Mouse (Mus musculus): Measurements from ENCODE around the gene Gm28038.
A peak's percentile ranks its signal among the peaks of the same experiment; 100 is the strongest.

Gm28038 gene

DNA sequence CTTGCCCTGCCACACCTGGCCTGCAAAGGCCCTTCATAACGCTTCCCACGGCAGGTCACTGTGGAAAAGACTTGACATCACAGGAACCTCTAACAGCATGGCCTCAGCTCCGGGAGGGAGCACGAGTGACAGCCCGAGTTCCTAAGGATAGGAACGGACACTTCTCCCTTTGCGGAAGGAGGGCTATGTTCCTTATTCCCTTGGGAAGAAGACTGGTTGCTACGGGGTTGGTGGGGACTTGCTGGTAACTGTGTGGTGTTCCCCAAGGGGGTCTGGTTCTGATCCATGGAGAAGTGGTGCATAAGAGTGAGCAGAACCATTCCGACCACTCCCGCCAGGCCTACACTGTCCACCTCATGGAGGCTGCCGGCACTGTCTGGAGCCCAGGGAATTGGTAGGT lies at the start of gene Gm28038:
TSS of gene Gm28038 (plus strand) at position 301 of the 400 bp plus-strand sequence.
- no peak for DNase-seq

DNA sequence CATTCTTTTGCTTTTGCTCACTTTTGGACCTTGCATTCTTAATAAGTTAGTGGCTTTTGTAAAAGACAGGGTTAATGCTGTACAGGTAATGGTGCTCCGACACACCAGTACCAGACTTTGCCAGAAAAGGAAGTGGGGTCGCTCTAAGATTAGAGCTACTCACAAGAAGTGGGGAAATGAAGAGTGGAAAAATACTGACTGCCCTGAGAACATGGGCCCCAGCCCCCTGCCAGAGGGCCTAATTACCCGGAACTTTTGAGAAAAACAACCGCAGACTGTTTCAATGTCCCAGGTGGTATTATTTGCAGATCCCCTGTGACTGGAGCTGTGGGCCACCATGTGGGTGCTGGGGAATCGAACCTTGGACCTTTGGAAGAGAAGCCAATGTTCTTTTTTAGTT lies 45.2 kb upstream of the Gm28038 start:
- DNase-seq = no peak

DNA sequence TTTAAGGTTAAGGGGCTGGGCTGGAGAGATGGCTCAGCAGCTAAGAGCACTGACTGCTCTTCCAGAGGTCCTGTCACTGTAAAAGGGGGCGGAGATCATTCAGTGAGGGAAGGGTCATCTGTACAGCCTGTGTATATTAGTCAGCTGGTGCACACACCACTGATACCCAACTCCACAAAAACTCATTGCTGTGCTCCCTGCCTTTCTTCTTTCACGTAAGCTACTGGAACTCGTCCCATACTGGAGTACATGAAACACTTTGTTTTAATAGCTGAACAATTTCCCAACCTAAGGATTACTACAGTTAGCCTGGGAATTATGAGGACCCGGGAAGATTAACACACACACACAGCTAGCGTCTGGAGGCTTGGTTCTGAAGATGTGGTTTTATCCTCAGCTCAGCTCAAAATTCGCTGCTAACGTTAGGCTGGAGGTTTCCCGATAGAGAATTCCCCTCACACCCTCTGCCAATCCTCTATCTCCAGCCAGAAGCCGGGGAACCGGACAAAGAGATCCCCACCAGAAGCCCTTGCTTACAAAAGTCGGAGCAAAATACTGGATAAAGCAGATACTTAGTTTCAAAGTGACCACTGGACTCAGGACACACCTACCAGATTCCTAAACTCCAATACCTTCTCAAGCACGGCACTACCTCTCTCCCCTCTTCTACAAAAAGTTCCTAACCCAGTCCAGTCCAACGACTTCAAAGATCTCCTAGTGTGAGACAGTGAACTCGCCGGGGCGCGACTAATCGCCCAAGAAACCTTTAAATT lies 44.2 kb upstream of the Gm28038 start:
- DNase-seq = no peak

DNA sequence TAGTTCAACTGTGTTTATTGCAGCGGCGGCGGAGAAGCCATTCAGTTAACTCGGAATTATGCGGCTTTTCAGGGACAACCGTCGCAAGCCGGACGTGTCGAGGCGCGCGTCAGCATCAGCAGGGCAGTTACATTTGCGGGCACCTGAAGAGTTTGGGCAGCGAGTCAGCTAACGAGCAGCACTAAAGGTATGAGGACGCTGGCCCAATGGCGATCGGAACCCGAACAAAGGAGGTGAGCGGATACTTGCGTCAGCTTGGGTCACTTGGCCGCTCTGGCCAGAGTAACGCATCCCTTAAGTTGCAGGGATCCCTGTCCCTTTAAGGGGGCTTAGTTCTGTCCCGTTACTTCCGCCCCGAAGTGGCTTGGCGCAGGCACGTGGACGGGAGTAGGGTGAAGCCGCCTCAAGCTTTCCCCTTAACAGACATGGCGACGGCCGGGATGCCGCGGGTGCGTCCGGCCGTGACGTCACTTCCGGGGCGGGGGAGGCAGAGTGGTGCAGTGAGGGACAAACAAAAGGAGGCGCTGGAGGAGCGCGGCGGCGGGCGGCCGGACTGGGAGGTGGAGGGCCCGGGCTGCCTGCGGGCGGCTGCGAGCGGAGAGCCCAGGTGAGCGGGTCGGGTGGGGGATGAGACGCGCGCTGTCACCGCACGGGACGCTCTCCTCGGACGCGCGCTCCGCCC lies 43.5 kb upstream of the Gm28038 start, which contains the start of gene Lrrc8a:
TSS of gene Lrrc8a (plus strand) at position 517 of the 682 bp plus-strand sequence.
- peak; percentile 100 for DNase-seq

DNA sequence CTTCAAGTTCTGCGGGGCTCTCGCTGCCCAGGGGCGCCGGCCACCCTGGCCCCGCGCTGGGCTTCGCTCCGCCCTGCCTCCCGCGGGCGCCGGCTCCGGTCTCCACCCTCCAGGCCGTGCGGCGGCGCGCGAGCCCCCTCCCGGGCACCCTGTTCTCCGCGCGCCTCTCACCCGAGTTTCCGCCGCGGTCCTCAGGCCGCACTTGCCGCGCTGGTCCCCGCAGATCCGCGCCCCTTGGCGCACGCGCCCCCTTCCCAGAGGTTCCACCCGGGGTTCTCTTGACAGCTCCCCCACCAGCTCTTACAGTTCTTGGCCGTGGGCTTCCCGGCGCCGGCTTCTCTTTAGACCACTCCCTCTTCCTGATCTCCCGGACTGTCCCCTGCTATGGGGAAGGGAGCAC lies 43.0 kb upstream of the Gm28038 start:
- DNase-seq = peak; percentile 70 to 73

DNA sequence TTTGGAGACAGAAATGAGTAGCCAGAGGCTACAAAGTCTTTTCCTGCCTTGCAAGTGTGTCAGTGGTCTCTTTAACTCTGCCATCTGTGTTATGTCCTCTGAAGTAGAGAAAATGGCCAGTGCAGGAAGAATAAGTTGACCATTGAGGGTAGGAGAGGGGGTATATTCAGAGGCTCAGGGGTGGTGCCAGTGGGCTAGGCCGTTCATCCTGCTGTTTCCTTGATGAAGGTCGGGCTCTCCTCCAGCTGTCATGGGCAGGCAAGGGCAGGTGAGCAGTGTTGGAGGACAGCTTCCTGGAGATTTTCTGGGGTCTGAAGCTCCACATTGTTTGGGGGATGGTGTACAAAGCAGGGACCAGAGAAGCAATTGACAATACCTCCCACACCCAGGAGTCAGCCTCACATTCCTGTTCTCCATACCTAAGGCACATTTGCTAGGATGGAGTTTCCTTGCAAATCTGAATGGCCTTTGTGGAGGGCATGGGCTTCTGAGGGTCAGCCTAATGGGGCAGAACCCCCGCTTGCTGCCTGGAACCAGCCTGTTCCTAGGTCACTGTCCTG lies 41.9 kb upstream of the Gm28038 start:
- DNase-seq = no peak

DNA sequence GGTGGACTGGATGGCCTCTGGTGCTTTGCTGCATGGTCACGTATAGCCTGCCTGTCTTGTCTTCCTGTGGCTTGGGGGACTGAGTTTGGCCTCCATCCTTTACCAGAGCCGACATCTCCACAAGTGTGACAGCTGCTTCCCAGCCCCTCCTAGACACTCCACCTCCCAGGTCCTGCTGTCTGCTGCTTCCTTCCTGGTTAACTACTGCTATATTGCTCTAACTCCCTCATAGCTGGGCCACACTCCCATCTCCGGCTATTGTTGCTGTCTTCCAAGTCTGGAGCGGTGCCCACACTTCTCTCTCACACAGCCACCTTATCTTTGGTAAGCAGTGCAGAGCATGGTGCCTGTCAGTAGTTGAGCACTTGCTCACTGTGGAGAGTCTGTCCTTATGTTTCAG lies 41.1 kb upstream of the Gm28038 start:
- no peak for DNase-seq

DNA sequence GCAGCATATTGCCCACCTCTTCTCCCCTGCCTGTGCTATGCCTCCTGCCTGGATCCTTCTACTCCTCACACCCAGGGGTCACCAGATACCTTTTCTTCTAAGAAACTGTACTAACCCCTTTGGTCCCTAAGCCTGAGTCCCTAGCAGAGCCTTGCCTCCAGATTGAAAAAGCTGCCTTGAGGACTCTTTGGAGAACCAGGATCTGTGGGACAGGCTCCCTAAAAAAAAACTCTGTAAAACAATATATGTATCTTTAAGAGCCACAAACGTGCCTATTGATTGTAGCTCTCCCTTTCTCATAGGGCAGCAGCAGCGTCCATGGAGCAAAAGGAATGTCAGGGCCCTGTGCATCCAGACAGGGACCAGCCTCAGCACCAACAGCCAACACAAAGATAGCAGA lies 40.6 kb upstream of the Gm28038 start, which contains the start of gene Gm28035:
TSS of gene Gm28035 (plus strand) at position 301 of the 400 bp plus-strand sequence.
- DNase-seq = no peak

DNA sequence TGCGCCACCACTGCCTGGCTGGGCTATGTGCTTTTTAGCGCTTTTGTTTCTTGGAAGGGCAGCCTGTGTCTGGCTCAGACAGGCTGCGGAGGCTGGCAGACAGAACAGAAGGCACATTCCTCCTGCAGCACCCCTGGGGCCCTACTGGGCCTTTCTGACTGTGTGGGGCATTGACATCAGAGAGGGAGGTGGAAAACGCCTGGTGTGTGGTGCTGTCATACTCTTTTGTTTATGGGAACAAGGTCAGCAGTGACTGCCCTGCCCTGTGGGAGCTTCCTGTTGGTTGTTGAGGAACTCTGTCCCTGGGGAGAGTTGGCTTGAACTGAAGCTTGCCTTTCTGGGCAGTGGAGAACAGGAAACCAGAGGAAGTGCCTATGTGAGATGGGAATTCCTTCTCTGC lies 38.3 kb upstream of the Gm28038 start:
- no peak for DNase-seq

DNA sequence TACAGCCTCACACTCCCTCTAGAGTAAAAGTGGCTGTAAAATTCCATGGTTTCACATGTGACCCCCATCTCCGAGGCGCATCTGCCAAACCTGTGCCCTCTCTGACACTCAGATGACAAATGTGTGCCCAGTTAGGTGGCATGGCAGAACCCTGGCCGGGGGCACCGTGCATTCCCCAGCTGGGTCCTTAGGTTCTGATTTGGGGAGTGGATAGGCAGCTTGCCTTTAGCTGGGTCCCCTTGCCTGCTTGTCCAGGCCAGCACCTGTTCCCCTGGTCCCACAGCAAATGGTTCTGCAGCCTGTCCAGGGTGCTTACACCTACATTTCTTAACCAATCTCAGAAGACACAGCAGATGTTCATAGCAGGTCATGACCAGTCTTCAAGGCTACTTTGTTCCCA lies 37.5 kb upstream of the Gm28038 start:
- no peak for DNase-seq

DNA sequence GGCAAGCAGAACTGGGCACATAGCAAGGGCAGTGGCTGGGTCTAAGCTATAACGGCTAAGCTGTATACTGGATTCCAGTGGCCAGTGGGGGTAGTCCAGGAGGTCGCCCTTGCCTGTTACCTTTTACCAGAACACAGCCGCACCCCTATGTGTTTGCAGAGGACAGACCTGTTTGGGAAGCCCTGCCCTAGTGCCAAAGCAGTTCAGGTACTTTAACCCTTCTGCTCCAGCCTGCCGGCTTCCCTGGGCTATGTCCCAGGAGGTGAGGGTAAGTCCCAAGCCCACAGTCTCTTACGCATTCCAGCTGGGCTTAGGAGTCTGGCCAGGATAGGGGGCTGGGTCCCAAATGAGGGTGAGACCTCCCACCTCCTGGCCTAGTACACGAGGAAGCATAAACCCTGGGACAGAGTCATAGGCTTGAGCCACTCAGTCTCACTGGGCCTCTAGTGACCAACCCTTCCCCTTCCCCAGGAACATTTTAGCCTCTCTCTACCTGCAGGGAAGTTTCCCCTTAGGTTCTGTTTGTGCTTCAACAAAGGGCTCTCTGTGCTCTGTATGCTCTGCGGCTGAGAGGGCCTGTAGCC lies 36.2 kb upstream of the Gm28038 start:
- DNase-seq = no peak

DNA sequence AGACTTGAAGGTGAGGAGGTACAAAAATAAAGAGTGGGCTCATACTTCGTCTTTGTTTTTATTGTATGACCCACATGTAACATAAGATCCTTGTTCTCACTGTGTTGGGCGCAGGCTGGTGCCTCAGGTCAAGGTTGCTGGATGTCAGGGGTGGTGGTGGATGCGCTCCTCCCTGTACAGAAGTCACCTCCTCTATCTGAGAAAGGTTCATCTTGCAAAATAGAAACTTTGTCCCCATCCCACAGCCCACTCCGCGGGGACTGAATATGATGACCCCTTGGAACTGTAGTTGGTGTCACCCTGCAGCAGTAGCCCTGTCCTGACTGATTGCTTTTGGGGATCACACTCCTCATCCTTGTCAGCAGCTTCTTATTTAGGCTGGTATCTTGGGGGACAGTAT lies 33.8 kb upstream of the Gm28038 start:
- no peak for DNase-seq

DNA sequence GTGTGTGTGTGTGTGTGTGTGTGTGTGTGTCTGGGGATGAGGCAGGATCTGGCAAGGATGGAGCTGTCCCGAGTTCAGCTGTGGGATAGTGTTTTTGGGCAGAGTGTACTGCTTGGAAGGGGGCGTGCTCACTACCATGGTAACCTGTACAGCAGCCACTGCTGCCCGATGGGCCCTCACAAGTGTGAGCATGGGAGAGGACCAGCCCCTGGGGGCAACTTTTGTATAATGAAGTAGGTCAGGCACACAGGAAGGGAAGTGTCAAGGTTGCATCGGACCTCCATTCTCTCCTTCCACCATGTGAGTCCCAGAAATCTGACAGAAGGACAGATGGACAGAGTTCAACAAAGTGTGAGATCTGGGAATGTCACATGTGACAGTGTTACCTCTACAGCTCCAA lies 33.2 kb upstream of the Gm28038 start:
- DNase-seq = no peak

DNA sequence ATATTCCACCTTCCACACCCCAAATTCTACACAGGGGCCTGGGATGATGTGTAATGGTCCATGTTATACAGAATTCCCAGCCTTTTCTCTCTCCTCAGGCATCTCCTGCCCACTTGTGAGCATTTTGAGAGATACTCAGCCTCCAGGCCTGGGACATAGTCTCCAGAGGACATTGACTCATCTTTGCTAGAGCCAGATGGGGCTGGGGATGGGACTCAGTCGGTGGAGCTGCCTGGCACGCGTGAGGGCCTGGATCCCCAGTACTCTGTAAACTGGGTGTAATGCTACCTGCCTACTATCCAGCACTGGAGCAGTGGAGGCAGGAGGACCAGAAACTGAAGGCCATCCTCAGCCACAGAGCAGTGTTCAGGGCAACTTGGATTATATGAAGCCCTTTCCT lies 31.7 kb upstream of the Gm28038 start:
- DNase-seq = no peak

DNA sequence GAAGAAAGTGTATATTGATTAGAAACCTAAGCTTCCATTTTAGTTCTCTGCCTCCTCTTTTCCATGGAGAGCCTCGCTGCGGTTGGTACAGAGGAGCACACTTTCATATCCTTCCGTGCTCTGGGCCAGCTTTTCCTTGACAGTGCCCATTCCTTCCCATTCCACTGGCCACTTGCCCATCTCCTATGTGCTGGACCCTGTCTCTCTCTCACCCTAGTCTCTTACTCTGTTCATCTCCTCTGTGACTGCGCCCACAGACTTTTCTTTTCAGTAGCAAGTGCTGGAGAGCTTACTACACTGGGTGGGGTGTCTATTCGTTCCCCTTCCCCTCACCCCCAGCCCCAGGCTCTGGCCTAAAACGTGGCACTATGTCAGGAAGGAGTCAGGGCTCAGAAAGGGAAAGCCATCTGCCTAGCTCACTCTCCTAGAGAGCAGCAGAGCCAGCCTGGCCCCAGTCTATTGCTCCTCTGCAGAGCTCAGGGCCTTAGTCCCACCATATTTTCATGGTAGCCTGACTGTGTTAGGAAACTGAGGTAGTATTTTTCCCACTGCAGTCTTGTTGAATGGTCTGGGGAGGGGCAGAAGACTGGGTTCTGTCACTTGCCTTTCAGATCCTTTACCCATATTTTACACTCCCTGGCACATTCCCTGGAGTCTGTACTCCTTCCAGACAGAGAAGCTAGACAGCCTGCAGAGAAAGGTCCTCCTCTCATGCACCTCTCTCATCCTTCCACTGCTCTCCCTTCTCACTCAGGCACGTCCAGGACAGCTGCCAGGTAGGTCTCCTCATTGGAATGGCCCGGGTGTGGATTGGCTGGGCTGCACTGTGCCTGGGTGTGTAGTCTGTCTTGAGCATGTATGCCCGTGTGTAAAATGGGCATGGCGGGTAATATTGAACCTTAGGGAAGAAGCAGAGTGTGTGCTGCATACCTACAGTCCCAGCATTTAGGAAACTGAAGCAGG lies 30.4 kb upstream of the Gm28038 start:
- no peak for DNase-seq

DNA sequence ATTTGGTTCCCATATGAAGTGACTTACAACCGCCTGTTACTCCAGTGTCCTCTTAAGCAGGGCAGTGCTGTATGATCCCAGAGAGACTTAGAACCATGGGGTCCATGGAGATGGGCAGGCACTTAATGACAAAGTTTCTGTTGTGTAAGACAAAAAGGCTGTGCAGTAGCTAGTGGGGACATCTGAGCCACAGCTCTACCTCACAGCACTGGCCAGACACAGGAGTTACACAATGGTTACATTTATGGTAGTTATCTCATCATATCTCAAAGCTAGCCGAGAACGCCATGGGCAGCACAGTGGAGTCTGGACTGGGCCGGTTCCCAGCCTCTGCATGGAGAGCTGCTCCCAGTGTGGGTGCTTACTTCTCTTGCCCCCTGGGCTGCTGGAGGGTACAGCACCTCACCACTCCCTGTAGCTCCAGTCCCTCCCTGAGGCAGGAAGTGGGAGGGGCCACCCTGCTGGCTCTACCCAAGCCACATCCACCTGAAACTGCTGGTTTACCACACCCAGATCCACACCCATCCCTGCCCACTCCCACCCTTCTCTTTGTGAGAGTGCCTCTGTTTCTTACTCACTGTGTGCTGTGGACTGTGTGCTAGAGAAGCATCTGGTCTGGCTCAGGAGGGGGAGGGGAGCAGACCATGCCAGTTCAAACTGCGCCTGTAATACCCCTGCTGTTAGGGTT lies 29.3 kb upstream of the Gm28038 start:
- peak; percentile 71 to 73 for DNase-seq

DNA sequence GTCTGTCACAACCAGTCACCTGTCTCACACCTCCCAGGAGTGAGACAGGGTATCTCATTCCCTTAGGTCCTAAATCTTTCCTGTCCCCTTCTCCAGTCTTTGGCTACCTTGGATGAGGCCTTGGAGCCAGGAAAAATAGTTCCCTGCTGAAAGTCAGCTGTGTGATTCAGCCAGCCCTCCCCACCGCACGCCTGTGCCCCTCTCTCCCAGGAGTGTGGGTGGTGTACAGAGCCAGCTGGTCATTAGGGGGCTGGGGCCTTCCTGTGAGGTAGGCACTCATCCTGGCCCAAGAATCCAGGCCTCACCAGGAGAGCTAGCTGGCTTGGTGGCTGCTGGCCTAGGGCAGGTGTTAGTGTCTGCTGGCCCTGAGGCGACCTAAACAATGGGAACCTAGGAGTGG lies 28.3 kb upstream of the Gm28038 start:
- DNase-seq = no peak

DNA sequence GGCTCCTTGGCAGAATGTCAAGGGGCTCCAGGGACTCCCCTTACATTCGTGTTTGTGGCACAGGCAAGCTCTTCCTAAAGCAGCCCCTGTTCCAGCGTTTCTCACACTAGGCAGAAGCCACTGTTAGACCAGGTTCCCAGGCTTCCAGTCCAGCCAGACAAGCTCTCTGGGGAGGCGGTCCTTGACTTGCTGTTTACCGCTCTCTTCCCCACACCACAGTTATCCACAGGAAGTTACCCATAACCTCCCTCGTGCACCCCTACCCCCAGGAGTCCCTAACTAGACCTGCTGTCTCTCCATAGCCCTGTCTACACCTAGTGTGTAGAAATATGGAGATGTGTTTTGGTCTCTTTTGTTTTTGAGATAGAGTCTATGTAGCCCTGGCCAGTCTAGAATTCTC lies 27.0 kb upstream of the Gm28038 start:
- DNase-seq = no peak

DNA sequence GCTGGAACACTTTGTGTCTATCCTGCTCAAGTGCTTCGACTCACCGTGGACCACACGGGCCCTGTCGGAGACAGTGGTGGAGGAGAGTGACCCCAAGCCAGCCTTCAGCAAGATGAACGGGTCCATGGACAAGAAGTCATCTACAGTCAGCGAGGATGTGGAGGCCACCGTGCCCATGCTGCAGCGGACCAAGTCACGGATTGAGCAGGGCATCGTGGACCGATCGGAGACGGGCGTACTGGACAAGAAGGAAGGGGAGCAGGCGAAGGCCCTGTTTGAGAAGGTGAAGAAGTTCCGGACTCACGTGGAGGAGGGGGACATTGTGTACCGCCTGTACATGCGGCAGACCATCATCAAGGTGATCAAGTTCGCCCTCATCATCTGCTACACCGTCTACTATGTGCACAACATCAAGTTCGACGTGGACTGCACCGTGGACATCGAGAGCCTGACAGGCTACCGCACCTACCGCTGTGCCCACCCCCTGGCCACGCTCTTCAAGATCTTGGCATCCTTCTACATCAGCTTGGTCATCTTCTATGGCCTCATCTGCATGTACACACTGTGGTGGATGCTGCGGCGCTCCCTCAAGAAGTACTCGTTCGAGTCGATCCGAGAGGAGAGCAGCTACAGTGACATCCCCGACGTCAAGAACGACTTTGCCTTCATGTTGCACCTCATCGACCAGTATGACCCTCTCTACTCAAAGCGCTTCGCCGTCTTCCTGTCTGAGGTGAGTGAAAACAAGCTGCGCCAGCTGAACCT lies 25.0 kb upstream of the Gm28038 start:
- no peak for DNase-seq

DNA sequence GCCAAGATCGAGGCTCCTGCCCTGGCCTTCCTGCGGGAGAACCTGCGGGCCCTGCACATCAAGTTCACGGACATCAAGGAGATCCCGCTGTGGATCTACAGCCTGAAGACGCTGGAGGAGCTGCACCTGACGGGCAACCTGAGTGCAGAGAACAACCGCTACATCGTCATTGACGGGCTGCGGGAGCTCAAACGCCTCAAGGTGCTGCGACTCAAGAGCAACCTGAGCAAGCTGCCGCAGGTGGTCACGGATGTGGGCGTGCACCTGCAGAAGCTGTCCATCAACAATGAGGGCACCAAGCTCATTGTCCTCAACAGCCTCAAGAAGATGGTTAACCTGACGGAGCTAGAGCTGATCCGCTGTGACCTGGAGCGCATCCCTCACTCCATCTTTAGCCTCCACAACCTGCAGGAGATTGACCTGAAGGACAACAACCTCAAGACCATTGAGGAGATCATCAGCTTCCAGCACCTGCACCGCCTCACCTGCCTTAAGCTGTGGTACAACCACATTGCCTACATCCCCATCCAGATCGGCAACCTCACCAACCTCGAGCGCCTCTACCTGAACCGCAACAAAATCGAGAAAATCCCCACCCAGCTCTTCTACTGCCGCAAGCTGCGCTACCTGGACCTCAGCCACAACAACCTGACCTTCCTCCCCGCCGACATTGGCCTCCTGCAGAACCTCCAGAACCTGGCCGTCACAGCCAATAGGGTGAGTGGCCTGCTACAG lies 24.1 kb upstream of the Gm28038 start:
- no peak for DNase-seq

Data from spleen, adult 18-20 months (tissue).